Mouse (Mus musculus) liver, adult 2 months (tissue): Measurements from ENCODE around the gene Sez6l.

Experiments
- CTCF ChIP-seq: fragments of 200-500 bp; IDR thresholded peaks from 2 replicates; pipeline ENCODE4 v1.5.1; 2011; ENCODE audit warnings: low read depth, low read length, control low read depth
- POLR2A ChIP-seq: fragments of 200-500 bp; IDR thresholded peaks from 2 replicates; pipeline ENCODE4 v1.6.1; 2011; ENCODE audit warnings: low read length, control low read depth; ENCODE audit not compliant: insufficient read depth; ENCODE audit errors: extremely low read depth

DNA sequence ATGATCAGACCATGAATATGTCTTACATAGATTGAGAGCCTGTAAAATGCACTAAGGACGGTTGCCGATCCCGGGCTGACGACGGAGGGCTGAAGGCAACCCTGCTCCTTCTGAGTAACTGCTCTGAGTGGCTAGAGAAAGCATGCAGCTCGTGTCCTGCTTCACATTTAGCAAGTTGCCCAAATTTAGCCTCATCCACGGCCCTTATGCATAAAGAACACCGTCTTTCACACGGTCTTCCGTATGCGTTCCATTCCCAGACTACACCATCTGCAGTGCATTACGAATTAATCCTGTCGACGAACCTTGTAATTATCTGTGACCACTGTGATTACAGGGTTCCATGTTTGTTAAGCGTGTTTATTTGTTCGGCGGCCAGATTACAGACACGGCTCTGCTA lies 180.9 kb downstream of the Sez6l start:
- no peak for TF ChIP-seq CTCF
- no peak for TF ChIP-seq POLR2A
